Mouse (Mus musculus) heart, adult 2 months (tissue): ENCODE measurements around the gene Tkt. TPM values are rescaled to one million over a fixed set of nuclear protein-coding genes. Genes with fewer than 3 reads are reported as not detected.
"Not testable (repeated sequence)": the region's sequence is repeated elsewhere in the genome, so short reads cannot be mapped to it uniquely, and the experiment has no call there.

Experiments
- DNase-seq, 2 experiments: peaks; one replicate each; pipeline ENCODE4 v3.0.0; 2021
- H3K27ac ChIP-seq: fragments of 200-600 bp; 2 replicates; pipeline ENCODE4 v1.8.1; 2022
- H3K27me3 ChIP-seq: fragments of 200-500 bp; 2 replicates; pipeline ENCODE4 v1.6.1; 2012; ENCODE audit warnings: mild to moderate bottlenecking, low read length, inconsistent platforms, mixed read lengths; ENCODE audit not compliant: control insufficient read depth, insufficient read depth
- H3K36me3 ChIP-seq: fragments of 200-500 bp; 2 replicates; pipeline ENCODE4 v1.6.1; 2012; ENCODE audit warnings: low read length, inconsistent platforms; ENCODE audit not compliant: control insufficient read depth, insufficient read depth
- H3K4me1 ChIP-seq: fragments of 200-500 bp; 2 replicates; pipeline ENCODE4 v1.6.1; 2011; ENCODE audit warnings: low read length; ENCODE audit not compliant: control insufficient read depth, insufficient read depth
- H3K4me3 ChIP-seq: fragments of 200-600 bp; 2 replicates; pipeline ENCODE4 v1.8.1; 2022
- H3K79me2 ChIP-seq: fragments of 200-500 bp; replicated peaks from 2 replicates; pipeline ENCODE4 v1.6.1; 2012; ENCODE audit warnings: mild to moderate bottlenecking, inconsistent platforms, low read length, moderate library complexity, mixed read lengths; ENCODE audit not compliant: control insufficient read depth, insufficient read depth
- H3K9ac ChIP-seq: fragments of 200-500 bp; 2 replicates; pipeline ENCODE4 v1.6.1; 2012; ENCODE audit warnings: low read depth, mild to moderate bottlenecking, control low read depth, inconsistent platforms, low read length, mixed read lengths
- CTCF ChIP-seq: fragments of 200-600 bp; IDR thresholded peaks from 2 replicates; pipeline ENCODE4 v1.8.1; 2022; ENCODE audit warnings: antibody characterized with exemption, mild to moderate bottlenecking, moderate library complexity
- EP300 ChIP-seq: fragments of 200-500 bp; IDR thresholded peaks from 2 replicates; pipeline ENCODE4 v1.6.1; 2011; ENCODE audit warnings: low read depth, low read length, control low read depth; ENCODE audit not compliant: insufficient read depth
- POLR2A ChIP-seq: fragments of 200-500 bp; IDR thresholded peaks from 2 replicates; pipeline ENCODE4 v1.6.1; 2011; ENCODE audit warnings: mild to moderate bottlenecking, low read depth, low read length, control low read depth; ENCODE audit not compliant: insufficient read depth
- WGBS: fragments of 180-500 bp; shearing (Covaris S2); methylation state at CpG from one replicate; pipeline ENCODE4 v1.1.7; 2018; 5-methylcytosine and 5-hydroxymethylcytosine counted together
- intact Hi-C: fragments of 180-260 bp; cut with DNase I; formaldehyde crosslinking; loops from one replicate; pipeline ENCODE4 v1.15.1; 2025
- polyA plus RNA-seq: library from polyadenylated mRNA; depleted of rRNA; stranded (reverse); fragments of >200 nt; gene quantifications from 2 replicates; pipeline ENCODE4 v1.2.3, GENCODE M21; 2012
- total RNA-seq, 2 experiments: library from RNA; stranded (reverse); gene quantifications; 2 replicates each; pipeline ENCODE4 v1.2.3; 2021

Tkt gene
- total and polyA plus RNA-seq, 3 experiments, result 30.7 to 119 (median 32.8) TPM

DNA sequence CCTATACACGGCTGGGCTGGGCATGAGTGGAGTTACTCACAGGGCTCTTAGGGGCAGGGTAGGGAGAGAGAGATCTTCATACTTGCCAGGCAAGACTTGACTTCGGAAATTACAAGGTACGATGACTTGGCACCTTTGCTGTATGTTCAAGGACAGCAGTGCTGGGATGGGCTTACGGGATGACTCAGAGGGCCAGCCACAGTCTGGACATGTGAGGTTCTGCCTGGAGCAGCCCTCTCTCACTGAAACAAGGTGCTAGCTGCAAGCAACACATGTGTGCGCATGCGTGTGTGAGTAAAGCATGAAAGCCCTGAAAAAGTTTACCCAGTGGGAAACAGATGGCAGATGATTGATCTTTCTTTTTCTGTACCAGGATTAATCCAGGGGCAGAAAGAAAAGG lies 16.3 kb upstream of the Tkt start:
- no peaks in the 10 kb centered on the region for H3K79me2 ChIP-seq
- intact Hi-C loops, result no loop called here
- H3K27me3 ChIP-seq, result no peaks in the 10 kb centered on the region
- no peaks in the 10 kb centered on the region for H3K36me3 ChIP-seq
- H3K4me3 ChIP-seq, result no peak overlapping the region
- whole genome bisulfite sequencing, result 94% methylated on average over 6 of the region's 6 CpGs
- no peak for DNase-seq
- H3K4me1 ChIP-seq, result no peaks in the 10 kb centered on the region
- TF ChIP-seq EP300 (no peak), CTCF (no peak), POLR2A (no peak)
- H3K9ac ChIP-seq, result no peak overlapping the region
- H3K27ac ChIP-seq, result no peak overlapping the region

DNA sequence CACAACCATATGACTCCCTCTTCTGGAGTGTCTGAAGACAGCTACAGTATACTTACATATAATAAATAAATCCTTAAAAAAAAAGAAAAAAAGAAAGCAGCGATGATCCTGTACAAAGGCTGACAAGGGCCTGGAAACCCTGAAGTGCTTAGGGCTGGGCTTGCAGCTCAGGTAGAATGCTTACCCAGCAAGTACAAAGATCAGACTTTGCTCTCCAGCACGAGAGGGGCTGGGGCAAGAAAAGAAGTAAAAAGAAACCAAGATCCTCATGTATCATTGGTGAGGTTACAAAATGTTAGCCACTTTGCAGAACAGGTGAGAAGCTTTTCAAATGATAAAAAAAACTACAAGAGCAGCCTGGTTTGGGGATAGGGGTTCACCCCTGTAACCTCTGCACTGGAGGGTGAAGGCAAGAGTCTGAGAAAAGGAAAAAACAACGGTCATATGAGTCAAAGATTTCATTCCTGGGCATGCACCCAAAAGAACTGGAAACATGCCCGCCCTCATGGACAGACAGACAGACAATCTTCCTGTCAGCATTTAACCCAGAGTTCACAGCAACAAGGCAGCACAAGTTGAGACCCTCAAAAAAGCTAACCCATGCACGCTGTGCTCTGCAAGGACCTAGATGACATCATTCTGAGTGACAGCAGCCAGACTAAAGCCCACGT lies 14.2 kb upstream of the Tkt start:
- Histone ChIP-seq H3K79me2 (no peaks in the 10 kb centered on the region), H3K4me1 (no peaks in the 10 kb centered on the region), H3K9ac (no peak overlapping the region), H3K36me3 (no peaks in the 10 kb centered on the region), H3K27me3 (no peaks in the 10 kb centered on the region), H3K27ac (no peak overlapping the region), H3K4me3 (no peak overlapping the region)
- intact Hi-C loops, result no loop called here
- WGBS, result 47% methylated on average over 6 of the region's 6 CpGs
- no peak for TF ChIP-seq POLR2A
- no peak for TF ChIP-seq EP300
- no peak for TF ChIP-seq CTCF
- DNase-seq, result no peak

DNA sequence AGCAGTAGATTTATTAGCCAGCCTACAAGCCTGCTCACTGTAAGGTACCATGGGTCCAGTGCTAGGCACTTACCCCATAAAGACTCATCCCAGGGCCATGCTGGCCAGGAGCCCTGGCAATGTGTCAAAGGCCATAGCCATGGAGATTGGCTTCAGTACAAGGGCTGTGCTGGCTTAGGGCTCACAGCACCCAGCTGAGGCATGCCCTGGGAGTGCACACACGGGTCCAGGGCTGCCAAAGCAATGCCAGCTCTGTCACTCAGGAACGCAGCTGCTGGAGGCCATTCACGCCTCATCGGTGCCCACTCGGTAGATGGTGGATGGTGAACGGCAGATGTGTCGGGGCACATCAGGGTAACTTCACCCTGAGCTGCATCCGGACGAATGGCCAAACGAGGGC lies 6.6 kb upstream of the Tkt start:
- H3K79me2 ChIP-seq, result no peaks in the 10 kb centered on the region
- peak; percentile 75 to 84 for DNase-seq
- H3K4me3 ChIP-seq, result no peak overlapping the region
- H3K9ac ChIP-seq, result no peak overlapping the region
- intact Hi-C loops, result no loop called here
- H3K27ac ChIP-seq, result no peak overlapping the region
- WGBS, result 40% methylated on average over 10 of the region's 10 CpGs
- H3K4me1 ChIP-seq, result no peaks in the 10 kb centered on the region
- no peaks in the 10 kb centered on the region for H3K36me3 ChIP-seq
- no peaks in the 10 kb centered on the region for H3K27me3 ChIP-seq
- TF ChIP-seq EP300, result peak; percentile 60; the same call in 1 of the 2 replicates
- TF ChIP-seq POLR2A, result no peak
- TF ChIP-seq CTCF, result 0 out of 2 replicates have a peak, but pooled peaks have one; percentile 3

DNA sequence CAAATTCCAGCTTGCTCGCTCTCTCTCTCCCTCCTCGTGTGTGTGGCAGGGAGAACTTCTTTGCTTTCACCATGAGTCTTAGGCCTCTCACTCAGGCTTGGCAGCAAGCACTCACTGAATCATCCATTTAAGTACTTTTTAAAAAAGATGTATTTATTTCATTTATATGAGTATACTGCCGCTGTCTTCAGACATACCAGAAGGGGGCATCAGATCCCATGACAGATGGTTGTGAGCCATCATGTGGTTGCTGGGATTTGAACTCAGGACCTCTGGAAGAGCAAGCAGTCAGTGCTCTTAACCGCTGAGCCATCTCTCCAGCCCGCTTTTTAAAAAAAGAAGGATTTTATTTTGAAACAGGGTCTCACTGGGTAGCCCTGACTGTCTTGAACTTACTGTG lies 4.8 kb upstream of the Tkt start:
- not testable (repeated sequence) for H3K4me3 ChIP-seq, H3K79me2 ChIP-seq
- WGBS, result 90% methylated on average over 5 of the region's 5 CpGs

DNA sequence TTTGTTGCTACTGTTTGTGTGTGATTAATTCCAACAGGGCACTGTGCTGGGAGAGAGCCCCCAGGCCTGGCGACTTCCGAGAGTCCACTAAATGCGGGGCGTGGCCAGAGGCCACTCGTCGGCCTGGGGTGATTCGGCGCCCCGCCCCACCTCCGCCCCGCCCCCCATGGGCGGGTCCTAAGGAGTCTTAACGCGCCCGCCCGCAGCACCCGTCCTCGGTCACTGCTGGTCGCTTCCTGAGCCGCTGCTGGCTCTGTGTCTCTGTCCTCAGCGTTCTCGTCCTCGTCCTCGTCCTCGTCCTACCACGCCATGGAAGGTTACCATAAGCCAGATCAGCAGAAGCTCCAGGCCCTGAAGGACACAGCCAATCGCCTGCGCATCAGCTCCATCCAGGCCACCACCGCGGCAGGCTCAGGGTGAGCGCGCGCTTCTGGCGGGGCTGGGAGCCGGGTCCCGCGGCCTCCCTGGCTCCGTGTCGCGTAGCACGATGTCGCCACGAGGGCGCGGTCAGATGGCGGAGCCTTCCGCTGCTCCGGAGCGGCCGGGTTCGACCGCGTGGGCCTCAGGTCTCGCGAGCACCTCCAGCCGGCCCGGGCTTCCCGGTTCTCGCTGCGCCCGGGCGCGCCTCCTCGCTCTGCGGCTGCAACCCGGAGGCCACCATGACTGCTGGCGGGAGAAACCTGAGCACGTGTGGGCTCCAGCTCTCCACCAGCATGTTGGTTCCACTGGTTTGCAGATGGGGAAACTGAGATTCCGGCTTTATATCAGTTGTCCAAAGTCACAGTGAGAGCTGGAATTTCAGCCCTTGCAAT lies 1.0 kb downstream of the Tkt start:
- Histone ChIP-seq H3K9ac (peak overlapping the region; percentile 86), H3K4me3 (peak overlapping the region; percentile 58), H3K79me2 (no peaks in the 10 kb centered on the region), H3K27ac (peak overlapping the region; percentile 88), H3K27me3 (no peaks in the 10 kb centered on the region), H3K36me3 (no peaks in the 10 kb centered on the region; the same call in 1 of the 2 replicates), H3K4me1 (peaks cover 9% of the 10 kb centered on the region)
- DNase-seq, result peak; percentile 96 to 97
- TF ChIP-seq EP300, result 0 out of 2 replicates have a peak, but pooled peaks have one; percentile 4
- TF ChIP-seq POLR2A, result peak; percentile 97
- TF ChIP-seq CTCF, result no peak
- WGBS, result under 1% methylated on average over 69 of the region's 69 CpGs
- intact Hi-C loops, result loop anchor here (2.0 to 5.0 kb wide), 3 partner anchors 24 to 104 kb away; partner anchors contain the start of gene Dcp1a

More for the DNA sequence above, 4.8 kb upstream of the Tkt start:
- H3K9ac ChIP-seq, H3K27me3 ChIP-seq, DNase-seq, H3K36me3 ChIP-seq, intact Hi-C loops, H3K4me1 ChIP-seq, H3K27ac ChIP-seq: not testable (repeated sequence)
- TF ChIP-seq CTCF, result 0 out of 2 replicates have a peak, but pooled peaks have one; percentile 18

DNA sequence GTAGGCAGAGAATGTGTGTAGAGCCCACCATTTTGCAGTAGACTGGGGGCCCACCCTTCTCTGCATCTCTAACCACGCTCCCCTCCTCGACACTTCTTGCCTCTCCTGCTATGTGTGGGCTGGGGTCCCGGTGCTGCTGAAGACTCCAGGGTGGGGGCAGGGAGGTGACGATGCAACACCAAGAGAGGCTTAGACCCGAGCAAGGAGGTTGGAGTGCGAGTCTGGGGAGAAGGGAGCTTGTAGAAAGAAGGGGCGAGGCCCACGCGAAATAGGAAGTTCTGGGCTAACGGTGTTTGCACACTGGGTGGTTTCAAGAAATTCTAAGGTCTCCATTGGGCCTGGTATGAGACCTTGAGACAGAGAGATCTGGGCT lies 1.6 kb downstream of the Tkt start:
- Histone ChIP-seq H3K4me1 (peaks cover 9% of the 10 kb centered on the region), H3K4me3 (peak overlapping the region; percentile 58), H3K27ac (peak overlapping the region; percentile 88), H3K79me2 (no peaks in the 10 kb centered on the region), H3K27me3 (no peaks in the 10 kb centered on the region), H3K9ac (peak overlapping the region; percentile 86), H3K36me3 (no peaks in the 10 kb centered on the region; the same call in 1 of the 2 replicates)
- intact Hi-C loops, result loop anchor here (2.0 to 5.0 kb wide), 3 partner anchors 23 to 103 kb away; partner anchors contain the start of gene Dcp1a
- 4% methylated on average over 10 of the region's 10 CpGs for WGBS
- TF ChIP-seq POLR2A (no peak), CTCF (no peak), EP300 (no peak)
- peak in 1 of 2 experiments; percentile 30 for DNase-seq
